Mouse (Mus musculus) ovary, postnatal 14 days (tissue): ENCODE measurements around the gene Car9.
"Not testable (repeated sequence)": the region's sequence is repeated elsewhere in the genome, so short reads cannot be mapped to it uniquely, and the experiment has no call there.

Experiments used
- DNase-seq: peaks from one replicate; pipeline ENCODE4 v3.0.0; 2022; ENCODE audit warnings: low spot score

Gene Car9

GRCm38 (mm10) chr4:43530081-43530501, 23.3 kb downstream of the Car9 start:
- DNase-seq = no peak

- DNase-seq = peak; percentile 66
Measured at GRCm38 (mm10) chr4:43530581-43530980, 23.8 kb downstream of the Car9 start.

DNA sequence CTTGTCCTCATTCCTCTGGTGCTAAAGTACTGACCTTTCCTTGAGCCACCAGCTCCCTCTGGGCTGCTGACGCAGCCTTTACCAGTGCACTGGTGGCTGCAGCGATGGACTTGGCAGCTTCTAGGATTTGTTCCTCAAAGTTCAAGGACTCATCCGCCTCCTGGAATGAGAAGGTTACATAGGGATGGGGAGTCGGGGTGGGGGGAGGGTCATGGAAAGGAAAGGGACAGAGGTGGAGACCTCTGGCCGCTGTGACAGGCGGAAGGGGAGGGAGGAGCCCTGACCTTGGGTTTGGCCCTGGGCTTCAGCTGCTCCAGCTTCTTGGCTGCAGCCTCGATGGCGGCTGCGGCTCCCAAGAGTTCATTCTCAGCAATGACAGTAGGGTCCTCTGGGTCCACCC, 26.5 kb downstream of the Car9 start:
- no peak for DNase-seq

DNA sequence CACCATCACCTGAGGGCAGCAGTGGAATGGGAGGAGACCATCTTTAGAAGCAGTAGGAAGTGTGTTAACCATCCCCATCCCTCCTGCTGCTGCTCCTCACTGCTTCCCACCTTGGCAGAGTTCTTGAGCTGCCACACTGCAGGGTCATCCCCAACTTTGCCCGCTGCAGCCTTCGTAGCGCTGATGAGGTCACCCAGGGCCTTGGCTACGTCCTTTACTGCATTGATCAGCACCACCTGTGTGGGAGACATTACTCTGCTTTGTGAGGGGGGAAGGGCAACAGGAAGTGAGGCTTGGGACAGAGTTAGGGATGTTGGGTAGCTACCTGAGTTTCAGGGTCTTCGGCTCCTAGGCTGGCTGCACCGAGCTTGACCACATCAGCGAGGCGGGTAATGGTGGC, 28.9 kb downstream of the Car9 start:
- DNase-seq = no peak

DNA sequence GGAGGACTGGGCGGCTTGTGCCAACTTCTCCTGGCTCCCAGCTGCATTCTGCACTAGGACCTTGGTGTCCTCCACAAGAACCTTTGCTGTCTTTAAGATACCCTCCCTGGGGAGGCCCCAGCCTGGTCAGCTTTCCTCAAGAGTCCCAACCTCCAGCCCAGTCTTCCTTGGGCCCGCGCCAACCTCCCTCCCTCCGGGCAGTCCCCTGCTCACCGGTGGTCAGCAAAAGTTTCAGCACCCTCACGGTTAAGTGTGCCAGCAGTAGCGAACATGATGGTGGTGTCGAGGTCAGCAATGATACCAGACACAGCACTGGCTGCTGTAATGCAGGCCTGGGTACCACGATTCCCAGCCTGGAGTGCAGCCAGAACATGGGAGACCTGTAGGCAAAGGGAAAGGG, 29.3 kb downstream of the Car9 start:
- no peak for DNase-seq

DNA sequence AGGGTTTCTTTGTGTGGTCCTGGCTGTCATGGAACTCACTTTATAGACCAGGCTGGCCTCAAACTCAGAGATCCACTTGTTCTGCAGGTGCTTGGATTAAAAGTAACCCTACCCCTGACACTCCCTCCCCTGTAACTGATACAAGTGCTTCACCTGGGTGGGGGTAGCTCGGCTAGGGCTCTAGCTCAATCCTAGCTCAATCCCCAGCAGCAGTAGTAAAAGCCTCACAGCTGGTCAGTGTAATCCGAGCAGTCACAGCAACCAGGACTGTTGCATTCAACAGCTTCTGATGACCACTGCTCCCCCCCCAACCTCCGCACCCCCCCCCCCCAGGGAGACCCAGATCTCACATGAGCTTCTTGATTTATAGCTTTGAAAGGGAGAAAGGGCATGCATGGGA, 35.3 kb downstream of the Car9 start:
- DNase-seq = no peak

GRCm38 (mm10) chr4:43546375-43547047, 39.7 kb downstream of the Car9 start:
- no peak for DNase-seq

GRCm38 (mm10) chr4:43547160-43547559, 40.4 kb downstream of the Car9 start:
- no peak for DNase-seq

GRCm38 (mm10) chr4:43549055-43549454, 42.3 kb downstream of the Car9 start:
- DNase-seq = no peak

- DNase-seq = not testable (repeated sequence)
Measured at GRCm38 (mm10) chr4:43551854-43552253, 45.1 kb downstream of the Car9 start.

DNA sequence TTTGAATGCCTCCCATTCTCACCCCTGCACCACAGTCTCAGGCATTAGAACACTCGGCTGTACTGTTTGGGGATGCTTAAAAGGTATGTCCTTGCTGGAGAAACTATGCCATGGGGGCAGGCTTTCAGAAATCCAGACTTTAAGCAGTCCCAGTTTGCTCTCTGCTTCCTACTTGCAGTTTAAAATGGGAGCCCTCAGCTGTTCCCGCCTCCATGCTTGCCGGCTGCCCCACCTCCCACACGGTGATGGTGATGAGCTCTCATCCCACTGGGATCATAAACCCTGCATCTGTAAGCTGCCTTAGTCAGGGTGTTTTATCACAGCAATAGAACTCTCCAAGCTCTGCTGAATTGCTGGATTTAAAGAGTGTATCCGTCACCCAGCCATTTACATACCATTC, 45.7 kb downstream of the Car9 start:
- DNase-seq = no peak

- DNase-seq = no peak
Measured at GRCm38 (mm10) chr4:43553891-43554290, 47.1 kb downstream of the Car9 start.

- no peak for DNase-seq
Measured at GRCm38 (mm10) chr4:43555926-43556325, 49.2 kb downstream of the Car9 start.

GRCm38 (mm10) chr4:43558028-43558630, 51.4 kb downstream of the Car9 start:
- DNase-seq = no peak

DNA sequence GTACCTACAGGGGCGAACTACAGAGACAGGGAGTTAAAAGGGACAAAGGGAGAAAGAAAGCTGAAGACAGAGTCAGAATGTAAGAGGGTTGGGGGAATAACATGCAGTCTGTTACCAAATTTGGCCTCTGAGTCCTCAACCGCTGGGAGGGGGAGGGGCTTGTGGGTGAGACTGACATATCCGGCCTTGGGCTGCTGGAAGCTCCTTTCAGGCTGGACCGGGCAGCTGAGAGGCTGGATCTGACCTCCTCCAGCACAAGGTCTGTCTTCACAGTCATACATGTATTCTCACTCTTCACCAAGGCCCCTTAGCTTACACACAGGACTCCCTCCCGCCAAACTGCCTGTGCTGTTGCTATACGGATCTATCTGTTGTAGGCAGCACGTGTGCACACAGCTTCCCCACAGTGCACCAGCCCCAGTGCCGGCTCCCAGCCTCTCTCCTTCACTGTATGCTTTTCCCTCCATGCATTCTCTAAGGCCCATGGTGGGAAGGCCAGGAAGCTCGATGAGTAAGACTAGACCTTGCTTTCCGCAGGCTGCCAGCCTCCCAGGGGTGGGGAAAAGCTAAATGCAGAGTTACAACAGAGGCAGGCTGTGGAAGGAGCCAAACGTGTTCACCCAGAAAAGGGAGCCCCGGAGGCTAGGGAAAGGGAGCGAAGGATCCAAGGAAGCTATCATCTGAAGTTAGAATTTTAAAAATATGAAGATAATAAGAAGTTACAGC, 52.0 kb downstream of the Car9 start:
- no peak for DNase-seq

- no peak for DNase-seq
Measured at GRCm38 (mm10) chr4:43559519-43560242, 52.9 kb downstream of the Car9 start.

DNA sequence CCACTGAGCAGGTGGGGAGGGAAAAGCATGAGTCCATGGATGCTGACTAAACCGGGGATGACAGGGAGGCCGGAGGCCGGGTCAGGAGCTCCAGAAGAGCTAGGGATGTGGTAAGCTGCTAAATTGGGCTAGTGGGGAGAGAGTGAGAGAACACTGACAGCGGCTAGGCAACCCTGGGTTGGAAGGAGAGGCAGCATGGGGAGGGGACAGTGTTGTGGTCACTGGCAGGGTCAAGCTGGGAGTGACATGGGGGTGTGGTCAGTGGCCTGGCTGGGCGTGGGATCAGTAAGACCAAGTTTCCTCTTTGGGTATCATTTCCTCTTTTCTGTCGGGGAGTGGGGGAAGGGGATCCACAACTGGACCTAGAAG, 53.5 kb downstream of the Car9 start:
- DNase-seq = no peak

DNA sequence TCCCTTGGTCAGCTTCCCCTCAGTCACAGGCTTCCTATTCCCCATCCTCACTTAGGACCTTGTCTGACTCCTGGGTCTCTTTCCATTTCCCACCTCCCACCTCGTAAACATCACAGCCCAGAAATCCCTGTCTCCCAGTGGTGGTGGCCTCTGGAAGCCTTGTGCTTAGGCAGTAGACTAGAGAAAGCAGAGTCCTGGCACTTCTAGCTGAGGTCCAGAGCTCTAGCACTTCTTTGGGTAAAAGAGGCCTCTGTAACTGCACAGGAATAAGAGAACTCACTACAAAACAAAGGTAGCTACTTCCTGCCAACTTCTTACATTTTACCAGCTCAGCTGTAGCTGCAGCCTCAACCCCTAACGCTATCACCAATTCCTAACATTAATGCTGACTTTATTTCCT, 54.2 kb downstream of the Car9 start:
- DNase-seq = no peak

DNA sequence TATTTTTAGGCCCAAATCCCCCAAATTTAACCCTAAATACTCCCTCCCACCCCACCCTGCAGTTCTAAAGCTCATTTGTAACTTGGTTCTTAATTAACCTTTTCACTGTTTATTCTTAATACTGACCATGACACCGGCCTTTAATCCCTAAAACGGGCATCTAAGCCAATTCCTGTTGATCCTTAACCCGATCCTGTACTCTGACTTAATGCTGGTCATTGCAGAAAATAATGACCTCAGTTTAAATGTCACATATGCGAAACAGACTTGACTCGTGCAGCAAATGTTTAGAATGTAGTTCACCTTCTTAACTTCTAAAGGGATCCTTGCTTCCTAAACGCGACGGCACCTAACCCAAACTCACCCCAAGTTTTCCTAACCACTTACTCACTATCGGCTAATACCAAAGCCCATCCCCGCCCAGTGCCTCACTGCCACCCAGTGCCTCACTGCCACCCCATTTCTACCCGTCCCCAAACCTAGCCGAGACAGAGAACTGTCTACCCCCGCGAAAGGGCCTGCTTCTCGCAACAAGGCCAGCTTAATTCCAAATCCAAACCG, 54.8 kb downstream of the Car9 start:
- DNase-seq = peak; percentile 29

GRCm38 (mm10) chr4:43561997-43562768, 55.4 kb downstream of the Car9 start, which contains the start of the genes Creb3 and Tln1:
TSS of gene Creb3 (plus strand) at chr4:43562332.
TSS of gene Tln1 (minus strand) at chr4:43562691.
- DNase-seq = peak; percentile 84

DNA sequence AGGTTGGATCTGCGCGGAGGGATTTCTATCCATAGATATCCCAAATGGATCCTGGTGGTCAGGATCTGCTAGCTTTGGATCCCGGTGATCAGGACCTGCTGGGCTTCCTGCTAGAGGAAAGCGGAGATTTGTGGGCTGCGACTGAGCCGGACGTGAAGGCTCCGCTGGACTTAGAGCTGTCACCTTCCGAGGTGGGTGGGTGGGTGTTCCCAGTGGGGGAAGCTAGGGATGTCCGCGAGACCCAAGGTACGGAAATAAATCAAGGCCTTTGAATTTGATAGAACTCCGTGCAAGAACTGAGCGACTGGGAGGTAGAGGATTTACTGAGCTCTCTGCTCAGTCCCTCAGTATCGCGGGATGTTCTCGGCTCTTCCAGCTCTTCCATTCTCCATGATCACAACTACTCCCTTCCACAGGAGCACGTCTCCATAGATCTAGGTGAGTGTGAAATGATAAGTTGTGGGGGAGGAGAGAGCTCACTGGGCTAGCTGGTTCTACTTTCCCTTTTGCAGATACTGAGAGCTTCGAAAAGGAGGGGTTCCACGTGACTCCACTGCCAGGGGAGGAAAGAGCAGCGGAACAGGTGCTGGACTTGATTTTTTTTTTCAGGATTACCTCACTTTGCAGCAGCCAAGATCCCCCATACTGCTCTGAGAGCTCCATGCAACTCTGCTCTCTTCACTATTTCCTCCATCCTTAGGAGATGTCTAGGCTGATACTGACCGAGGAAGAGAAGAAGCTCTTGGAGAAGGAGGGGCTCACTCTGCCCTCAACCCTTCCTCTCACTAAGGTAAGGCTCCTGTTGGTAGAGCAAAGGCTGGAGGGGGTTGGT, 56.2 kb downstream of the Car9 start:
- DNase-seq = no peak
